Mouse (Mus musculus): Measurements from ENCODE around the gene Suz12.
"Not testable (repeated sequence)": the region's sequence is repeated elsewhere in the genome, so short reads cannot be mapped to it uniquely, and the experiment has no call there.

Suz12 gene

GRCm38 (mm10) chr11:79992592-79993355 is at the start of gene Suz12:
Suz12 (plus strand) TSS chr11:79993106.
- peak; percentile 94 to 95 for DNase-seq (ENCODE audit: low spot score in 2 of 2)

GRCm38 (mm10) chr11:79943136-79943535 is 49.8 kb upstream of the Suz12 start:
- no peak for DNase-seq (ENCODE audit: low spot score in 2 of 2)

- DNase-seq (ENCODE audit: low spot score in 2 of 2): no peak
Observed at GRCm38 (mm10) chr11:79943601-79944000, 49.3 kb upstream of the Suz12 start.

GRCm38 (mm10) chr11:79947265-79947664 is 45.6 kb upstream of the Suz12 start:
- DNase-seq (ENCODE audit: low spot score in 2 of 2): no peak

GRCm38 (mm10) chr11:79961346-79962124 is 31.4 kb upstream of the Suz12 start:
- no peak for DNase-seq (ENCODE audit: low spot score in 2 of 2)

GRCm38 (mm10) chr11:79962125-79962876 is 30.6 kb upstream of the Suz12 start, which contains the start of gene Utp6:
Utp6 (minus strand) TSS chr11:79962390.
- peak; percentile 97 to 99 for DNase-seq (ENCODE audit: low spot score in 2 of 2)

- DNase-seq (ENCODE audit: low spot score in 2 of 2): no peak
Observed at GRCm38 (mm10) chr11:79962877-79963183, 30.1 kb upstream of the Suz12 start.

- DNase-seq (ENCODE audit: low spot score in 2 of 2): no peak
Observed at GRCm38 (mm10) chr11:79963212-79963974, 29.5 kb upstream of the Suz12 start.

- DNase-seq (ENCODE audit: low spot score in 2 of 2): no peak
Observed at GRCm38 (mm10) chr11:79965896-79966295, 27.0 kb upstream of the Suz12 start.

GRCm38 (mm10) chr11:79967752-79968151 is 25.2 kb upstream of the Suz12 start:
- no peak for DNase-seq (ENCODE audit: low spot score in 2 of 2)

- no peak for DNase-seq (ENCODE audit: low spot score in 2 of 2)
Observed at GRCm38 (mm10) chr11:79973133-79973532, 19.8 kb upstream of the Suz12 start.

GRCm38 (mm10) chr11:79973626-79974476 is 19.1 kb upstream of the Suz12 start:
- DNase-seq (ENCODE audit: low spot score in 2 of 2): no peak

GRCm38 (mm10) chr11:79975377-79975776 is 17.5 kb upstream of the Suz12 start:
- no peak for DNase-seq (ENCODE audit: low spot score in 2 of 2)

- DNase-seq (ENCODE audit: low spot score in 2 of 2): no peak
Observed at GRCm38 (mm10) chr11:79976222-79976621, 16.7 kb upstream of the Suz12 start.

GRCm38 (mm10) chr11:79976645-79977044 is 16.3 kb upstream of the Suz12 start:
- not testable (repeated sequence) for DNase-seq (ENCODE audit: low spot score in 2 of 2)

- not testable (repeated sequence) for DNase-seq (ENCODE audit: low spot score in 2 of 2)
Observed at GRCm38 (mm10) chr11:79977061-79977460, 15.8 kb upstream of the Suz12 start.

- not testable (repeated sequence) for DNase-seq (ENCODE audit: low spot score in 2 of 2)
Observed at GRCm38 (mm10) chr11:79977747-79978146, 15.2 kb upstream of the Suz12 start.

- no peak for DNase-seq (ENCODE audit: low spot score in 2 of 2)
Observed at GRCm38 (mm10) chr11:79986886-79987285, 6.0 kb upstream of the Suz12 start.

- no peak for DNase-seq (ENCODE audit: low spot score in 2 of 2)
Observed at GRCm38 (mm10) chr11:79987896-79988295, 5.0 kb upstream of the Suz12 start.

GRCm38 (mm10) chr11:79990120-79990519 is 2.8 kb upstream of the Suz12 start:
- DNase-seq (ENCODE audit: low spot score in 2 of 2): no peak

GRCm38 (mm10) chr11:79991600-79991999 is 1.3 kb upstream of the Suz12 start:
- DNase-seq (ENCODE audit: low spot score in 2 of 2): no peak
